Mouse (Mus musculus) hindbrain, embryonic 16.5 days (tissue): Measurements from ENCODE around the gene Gabrg3. TPM values are rescaled to one million over a fixed set of nuclear protein-coding genes. Genes with fewer than 3 reads are reported as not detected.

ENCODE experiments used
- ATAC-seq: fragments of 200-750 bp; cut with Nextera tagmentation; 2 replicates; pipeline ENCODE4 v1.8.0; 2017; ENCODE audit warnings: moderate TSS enrichment, moderate library complexity
- H3K27ac ChIP-seq: fragments of 300-500 bp; sonication (generic); 2 replicates; pipeline ENCODE4 v1.5.1; 2014; ENCODE audit warnings: low read depth, mild to moderate bottlenecking, control low read depth, low read length, moderate library complexity
- H3K27me3 ChIP-seq: fragments of 300-500 bp; sonication (generic); replicated peaks from 2 replicates; pipeline ENCODE4 v1.6.1; 2014; ENCODE audit warnings: low read length; ENCODE audit not compliant: control insufficient read depth, insufficient read depth
- H3K36me3 ChIP-seq: fragments of 300-500 bp; sonication (generic); 2 replicates; pipeline ENCODE4 v1.6.1; 2014; ENCODE audit warnings: mild to moderate bottlenecking, low read length, moderate library complexity, mixed read lengths; ENCODE audit not compliant: control insufficient read depth, insufficient read depth
- H3K4me1 ChIP-seq: fragments of 300-500 bp; sonication (generic); 2 replicates; pipeline ENCODE4 v1.6.1; 2014; ENCODE audit warnings: low read depth, low read length; ENCODE audit not compliant: control insufficient read depth, insufficient read depth
- H3K4me2 ChIP-seq: fragments of 300-500 bp; sonication (generic); 2 replicates; pipeline ENCODE4 v1.6.1; 2014; ENCODE audit warnings: mild to moderate bottlenecking, low read length, control low read depth, moderate library complexity
- H3K4me3 ChIP-seq: fragments of 300-500 bp; sonication (generic); 2 replicates; pipeline ENCODE4 v1.5.1; 2014; ENCODE audit warnings: mild to moderate bottlenecking, low read length, control low read depth, moderate library complexity
- H3K9ac ChIP-seq: fragments of 300-500 bp; sonication (generic); 2 replicates; pipeline ENCODE4 v1.6.1; 2014; ENCODE audit warnings: low read depth, mild to moderate bottlenecking, control low read depth, low read length, moderate library complexity
- H3K9me3 ChIP-seq: fragments of 300-500 bp; sonication (generic); 2 replicates; pipeline ENCODE4 v1.6.1; 2014; ENCODE audit warnings: mild to moderate bottlenecking, low read length, moderate library complexity; ENCODE audit not compliant: control insufficient read depth
- WGBS: fragments of 180-500 bp; shearing (Covaris S2); extraction: QIAGEN DNeasy Blood & Tissue Kit; methylation state at CpG from one replicate; pipeline ENCODE4 v1.1.7; 2014; 5-methylcytosine and 5-hydroxymethylcytosine counted together
- polyA plus RNA-seq: library from polyadenylated mRNA; unstranded; fragments of >200 nt; fragmentation: Nextera tagmentation; extraction: Ambion mirVana; gene quantifications from 2 replicates; pipeline ENCODE4 v1.2.1, GENCODE M21; 2015

The Gabrg3 gene
- polyA plus RNA-seq, 1 experiment from 2014 or later = 10.3 TPM

DNA sequence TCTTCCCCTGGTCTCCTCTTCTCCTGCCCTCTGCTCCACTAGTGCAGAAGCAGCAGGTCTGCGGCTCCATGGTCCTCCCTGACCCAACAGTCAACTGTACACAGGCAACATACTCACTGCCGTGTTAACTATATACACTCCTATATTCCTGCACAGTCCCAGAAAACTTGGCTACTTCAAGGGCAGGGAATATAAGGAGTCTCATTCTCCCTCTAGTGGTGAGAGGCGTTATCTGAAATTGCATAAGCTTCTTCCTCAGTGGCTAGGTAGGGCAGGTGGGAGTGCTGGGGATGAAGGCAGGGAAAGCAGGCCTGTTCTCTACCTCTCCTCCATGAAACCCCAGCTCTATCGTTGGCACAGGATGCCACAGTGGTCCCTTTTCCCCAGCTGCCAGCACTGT, 2.9 kb downstream of the Gabrg3 start:
- Histone ChIP-seq H3K4me3 (no peak overlapping the region), H3K27ac (no peak overlapping the region), H3K36me3 (no peaks in the 10 kb centered on the region), H3K9me3 (no peaks in the 10 kb centered on the region), H3K27me3 (no peaks in the 10 kb centered on the region; the same call in 1 of the 2 replicates), H3K4me1 (no peaks in the 10 kb centered on the region), H3K4me2 (peak overlapping the region; percentile 25), H3K9ac (no peak overlapping the region)
- peak; percentile 67 for ATAC-seq
- 27% methylated on average over 4 of the region's 4 CpGs for WGBS

DNA sequence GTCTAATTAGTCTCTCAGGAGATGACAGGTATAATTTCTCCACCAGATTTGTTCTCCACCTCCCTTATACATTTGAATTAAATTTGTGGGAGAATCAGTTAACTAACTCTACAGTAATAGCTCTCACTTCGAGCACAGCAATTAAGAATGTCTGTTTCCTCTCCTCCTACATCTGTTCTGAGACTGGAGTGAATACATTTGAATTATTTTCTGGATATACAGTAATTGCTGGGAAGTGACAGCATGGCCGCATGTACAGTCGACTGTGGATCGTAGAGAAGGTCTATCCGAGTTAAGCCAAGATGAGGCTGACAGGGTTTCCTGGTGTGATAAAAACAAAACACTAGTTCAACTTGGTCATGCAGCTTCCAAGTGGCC, 21.0 kb downstream of the Gabrg3 start:
- Histone ChIP-seq H3K4me3 (no peak overlapping the region), H3K27ac (no peak overlapping the region), H3K4me1 (no peaks in the 10 kb centered on the region), H3K4me2 (no peak overlapping the region), H3K9ac (no peak overlapping the region), H3K27me3 (no peaks in the 10 kb centered on the region), H3K9me3 (no peaks in the 10 kb centered on the region), H3K36me3 (no peaks in the 10 kb centered on the region)
- 89% methylated on average over 5 of the region's 5 CpGs for WGBS
- no peak for ATAC-seq

DNA sequence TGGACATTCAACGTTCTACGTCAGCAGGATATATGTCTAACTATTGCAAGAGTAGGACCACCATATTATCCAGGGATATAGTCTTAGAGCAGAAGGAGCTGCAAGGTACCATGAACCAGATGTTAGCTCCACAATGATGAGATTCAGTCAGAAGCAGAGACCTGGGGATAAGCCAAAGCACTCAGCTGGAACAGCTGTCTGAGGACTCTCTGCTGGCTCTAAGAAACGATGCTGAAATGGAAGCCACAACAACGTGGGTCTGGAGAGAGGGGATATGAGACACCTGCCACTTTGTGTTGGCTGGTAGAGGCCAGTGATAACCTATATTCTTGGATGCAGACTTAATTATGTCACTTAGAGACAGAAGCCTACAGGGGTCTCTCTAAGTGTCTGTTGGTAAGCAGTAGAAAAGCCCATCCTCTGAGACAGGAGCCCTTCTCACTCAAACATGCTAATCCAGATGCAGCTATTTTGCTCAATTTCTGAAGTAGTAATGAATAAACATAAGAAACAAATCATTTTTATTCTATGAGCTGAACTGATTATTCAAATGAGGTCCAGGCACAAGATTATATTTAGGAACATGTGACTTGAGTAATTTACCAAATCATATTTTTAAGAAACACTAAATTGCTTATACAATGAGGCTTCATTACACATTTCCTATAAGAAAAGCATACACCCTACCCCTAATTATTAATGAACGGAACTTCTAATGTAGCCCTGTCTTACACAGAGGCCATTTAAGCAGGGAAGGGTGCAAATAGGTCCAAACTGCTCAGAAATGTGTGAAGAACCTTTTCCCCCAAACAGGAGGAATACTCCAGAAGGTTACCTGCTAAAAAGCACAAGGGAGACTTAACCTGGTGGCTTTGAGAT, 21.6 kb downstream of the Gabrg3 start:
- no peak overlapping the region for H3K27ac ChIP-seq
- no peak overlapping the region for H3K9ac ChIP-seq
- WGBS = 75% methylated on average over 5 of the region's 5 CpGs
- no peaks in the 10 kb centered on the region for H3K4me1 ChIP-seq
- H3K9me3 ChIP-seq = no peaks in the 10 kb centered on the region
- no peaks in the 10 kb centered on the region for H3K36me3 ChIP-seq
- no peak for ATAC-seq
- H3K4me3 ChIP-seq = no peak overlapping the region
- no peaks in the 10 kb centered on the region for H3K27me3 ChIP-seq
- H3K4me2 ChIP-seq = no peak overlapping the region

DNA sequence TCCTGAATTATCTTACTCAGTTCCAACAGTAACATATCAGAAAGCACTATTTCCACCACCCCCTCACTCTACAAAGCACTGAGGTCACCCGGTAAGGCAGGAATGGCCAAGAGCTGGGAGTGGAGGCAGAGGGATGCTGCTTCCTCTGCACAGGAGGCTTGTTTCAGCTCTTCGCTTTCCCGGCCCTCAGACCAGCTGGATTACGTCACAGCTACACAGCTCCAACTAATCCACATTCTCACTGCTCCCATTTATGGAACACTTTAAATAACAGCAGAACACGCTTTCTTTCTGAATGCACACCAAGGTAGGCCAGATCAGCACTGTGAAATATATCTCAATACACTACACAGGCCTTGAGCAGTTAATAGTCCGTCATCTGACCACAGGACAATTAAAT, 23.2 kb downstream of the Gabrg3 start:
- H3K27ac ChIP-seq = no peak overlapping the region
- no peaks in the 10 kb centered on the region for H3K9me3 ChIP-seq
- no peak overlapping the region for H3K9ac ChIP-seq
- 90% methylated on average over 6 of the region's 6 CpGs for WGBS
- no peaks in the 10 kb centered on the region for H3K4me1 ChIP-seq
- H3K4me3 ChIP-seq = no peak overlapping the region
- no peak overlapping the region for H3K4me2 ChIP-seq
- no peak for ATAC-seq
- no peaks in the 10 kb centered on the region for H3K36me3 ChIP-seq
- no peaks in the 10 kb centered on the region for H3K27me3 ChIP-seq

DNA sequence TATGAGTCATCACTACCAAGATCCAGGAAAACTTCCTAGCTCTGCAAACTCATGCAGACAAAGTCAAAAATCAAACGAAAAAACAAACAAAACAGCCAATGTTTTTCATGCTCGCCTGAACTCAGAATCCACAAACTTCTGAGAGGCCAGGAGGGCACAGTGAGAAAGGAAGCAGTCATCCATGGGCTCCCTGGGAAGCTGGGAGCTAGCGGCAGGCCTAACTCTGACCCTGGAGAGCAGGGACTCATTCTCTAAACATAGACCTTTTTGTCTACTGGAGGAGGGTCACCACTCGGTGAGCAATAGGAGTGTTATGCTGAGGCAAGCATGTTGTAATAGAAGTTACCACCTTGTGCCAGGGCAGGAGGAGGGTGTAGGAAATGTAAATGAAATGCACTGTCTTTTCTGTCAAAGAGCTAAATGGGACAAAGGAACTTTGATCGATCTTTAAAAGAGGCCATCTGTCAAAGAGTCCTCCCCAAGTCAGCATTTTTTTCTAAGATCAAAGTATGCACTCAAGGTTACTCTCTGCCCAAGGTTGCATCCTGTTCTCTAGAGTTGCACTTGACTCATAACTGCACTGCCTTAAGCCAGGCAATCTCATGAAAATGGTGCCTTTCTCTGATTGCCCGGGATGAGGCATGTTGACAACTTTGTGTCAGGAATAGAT, 29.0 kb downstream of the Gabrg3 start:
- H3K9me3 ChIP-seq = no peaks in the 10 kb centered on the region
- no peak overlapping the region for H3K4me2 ChIP-seq
- H3K9ac ChIP-seq = no peak overlapping the region
- H3K36me3 ChIP-seq = no peaks in the 10 kb centered on the region
- no peaks in the 10 kb centered on the region for H3K4me1 ChIP-seq
- ATAC-seq = no peak
- WGBS = 30% methylated on average over 6 of the region's 6 CpGs
- no peak overlapping the region for H3K4me3 ChIP-seq
- H3K27me3 ChIP-seq = no peaks in the 10 kb centered on the region
- H3K27ac ChIP-seq = no peak overlapping the region

DNA sequence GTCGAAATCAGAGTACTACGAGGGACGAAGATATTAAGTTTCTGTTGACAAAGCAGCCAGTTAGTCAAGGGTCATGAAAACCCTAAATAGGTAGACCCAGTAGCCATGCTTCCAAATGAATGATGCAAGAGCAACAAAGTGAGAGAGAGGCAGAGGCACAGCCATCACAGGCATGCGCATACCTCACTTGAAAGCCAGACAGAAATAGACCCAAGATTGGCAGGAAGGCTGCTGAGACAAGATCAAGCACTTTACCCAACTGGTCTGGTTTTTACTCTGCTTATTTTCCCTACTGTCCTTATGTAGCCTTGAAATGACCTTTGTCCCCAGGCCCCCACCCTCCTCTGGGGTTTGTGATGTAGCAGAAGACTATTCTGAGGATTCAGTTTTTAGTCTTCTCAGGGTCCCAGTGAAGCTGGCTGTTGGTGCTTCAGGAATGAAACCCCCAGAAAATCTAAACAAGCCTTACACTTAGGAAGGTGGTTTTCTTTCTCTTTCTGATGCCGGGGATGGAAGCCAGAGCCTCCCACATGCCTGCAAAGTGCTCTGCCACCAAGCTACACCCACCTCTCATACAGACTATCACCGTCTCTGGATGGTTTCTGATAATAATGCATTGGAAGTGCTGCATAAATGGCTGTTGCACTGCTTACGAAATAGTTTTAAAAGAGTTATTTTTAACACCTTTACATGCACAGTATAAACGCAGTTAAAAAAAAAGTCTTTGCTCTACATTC, 30.3 kb downstream of the Gabrg3 start:
- no peaks in the 10 kb centered on the region for H3K27me3 ChIP-seq
- H3K4me3 ChIP-seq = no peak overlapping the region
- H3K9me3 ChIP-seq = no peaks in the 10 kb centered on the region
- H3K27ac ChIP-seq = no peak overlapping the region
- no peaks in the 10 kb centered on the region for H3K36me3 ChIP-seq
- H3K9ac ChIP-seq = no peak overlapping the region
- ATAC-seq = no peak
- no peaks in the 10 kb centered on the region for H3K4me1 ChIP-seq
- H3K4me2 ChIP-seq = no peak overlapping the region
- 89% methylated on average over 8 of the region's 8 CpGs for WGBS

DNA sequence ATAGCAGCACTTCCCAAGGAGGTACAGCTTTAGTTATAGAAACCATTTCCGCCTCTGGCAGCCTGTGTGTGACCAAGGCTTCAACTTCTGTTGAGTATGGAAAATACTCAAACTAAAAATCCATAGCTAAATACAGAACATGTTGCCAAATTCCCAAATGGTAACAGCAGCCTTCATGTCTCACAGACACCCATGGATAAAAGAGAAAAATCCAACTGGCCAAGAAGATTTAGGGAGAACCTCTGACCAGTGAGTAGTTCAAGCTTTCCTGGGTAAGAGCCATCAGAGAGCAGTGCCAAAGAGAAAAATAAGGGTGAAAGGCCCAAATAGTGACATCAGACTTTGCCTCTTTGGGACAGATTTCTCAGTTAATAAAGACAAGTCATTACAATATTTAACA, 38.2 kb downstream of the Gabrg3 start:
- H3K9me3 ChIP-seq = no peaks in the 10 kb centered on the region
- ATAC-seq = no peak
- H3K27me3 ChIP-seq = no peaks in the 10 kb centered on the region
- no peak overlapping the region for H3K27ac ChIP-seq
- H3K36me3 ChIP-seq = no peaks in the 10 kb centered on the region
- no peak overlapping the region for H3K4me3 ChIP-seq
- no peaks in the 10 kb centered on the region for H3K4me1 ChIP-seq
- WGBS = 91% methylated on average over 1 of the region's 1 CpGs
- no peak overlapping the region for H3K9ac ChIP-seq
- H3K4me2 ChIP-seq = no peak overlapping the region

DNA sequence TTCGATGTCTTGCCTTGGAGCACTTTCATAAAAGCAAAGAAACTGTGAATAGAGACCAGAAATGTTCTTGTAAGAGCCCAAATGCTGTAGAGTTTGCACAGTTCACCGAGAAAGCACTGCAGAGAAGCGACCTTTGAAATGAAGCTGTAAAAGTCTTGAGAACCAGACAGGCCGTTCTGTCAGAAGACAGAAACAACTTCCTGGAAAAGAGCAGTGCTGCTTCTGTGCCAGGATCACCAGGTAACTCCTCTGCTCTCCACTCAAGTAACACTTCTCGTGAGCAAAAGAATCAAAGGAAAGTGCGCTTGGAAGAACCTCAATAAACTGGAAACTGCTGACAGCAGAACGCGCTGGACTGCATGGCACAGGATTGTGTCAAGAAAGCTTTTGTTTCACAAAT, 45.1 kb downstream of the Gabrg3 start:
- no peaks in the 10 kb centered on the region for H3K36me3 ChIP-seq
- no peaks in the 10 kb centered on the region for H3K9me3 ChIP-seq
- no peak overlapping the region for H3K4me3 ChIP-seq
- no peaks in the 10 kb centered on the region for H3K4me1 ChIP-seq
- no peaks in the 10 kb centered on the region for H3K27me3 ChIP-seq
- no peak for ATAC-seq
- WGBS = 68% methylated on average over 8 of the region's 8 CpGs
- no peak overlapping the region for H3K27ac ChIP-seq
- no peak overlapping the region for H3K9ac ChIP-seq
- H3K4me2 ChIP-seq = no peak overlapping the region

DNA sequence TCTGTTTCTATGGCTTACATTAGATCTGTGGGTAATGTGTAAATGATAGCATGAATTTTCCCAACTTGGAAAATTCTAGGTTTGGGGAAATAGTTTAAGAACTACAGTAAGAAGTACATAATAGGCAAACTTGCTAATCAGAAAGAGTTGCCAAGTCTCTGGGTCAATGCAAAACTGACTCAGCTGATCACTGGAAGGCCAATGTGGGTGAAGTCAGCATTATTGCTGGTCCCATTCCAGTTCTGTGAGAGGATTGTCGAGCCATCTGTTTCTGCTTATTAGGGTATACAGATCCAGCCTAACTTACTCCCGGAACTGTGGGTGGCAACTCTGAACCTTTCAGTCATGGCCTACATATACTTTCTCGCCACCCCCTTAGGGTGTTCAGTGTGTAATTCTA, 55.8 kb downstream of the Gabrg3 start:
- Histone ChIP-seq H3K4me2 (no peak overlapping the region), H3K36me3 (no peaks in the 10 kb centered on the region), H3K9me3 (no peaks in the 10 kb centered on the region), H3K4me1 (no peaks in the 10 kb centered on the region), H3K27me3 (no peaks in the 10 kb centered on the region), H3K4me3 (no peak overlapping the region), H3K27ac (no peak overlapping the region), H3K9ac (no peak overlapping the region)
- 87% methylated on average over 3 of the region's 3 CpGs for WGBS
- no peak for ATAC-seq
